Mouse (Mus musculus) liver, embryonic 12.5 days (tissue): ENCODE measurements around the gene Gm11992. TPM values are rescaled to one million over a fixed set of nuclear protein-coding genes. Genes with fewer than 3 reads are reported as not detected.

Experiments used
- ATAC-seq: fragments of 200-750 bp; cut with Nextera tagmentation; 2 replicates; pipeline ENCODE4 v1.8.0; 2017; ENCODE audit warnings: moderate number of reproducible peaks, mild to moderate bottlenecking, moderate library complexity
- H3K27ac ChIP-seq: fragments of 300-500 bp; sonication (generic); 2 replicates; pipeline ENCODE4 v1.5.1; 2016; ENCODE audit warnings: mild to moderate bottlenecking
- H3K27me3 ChIP-seq: fragments of 300-500 bp; sonication (generic); replicated peaks from 2 replicates; pipeline ENCODE4 v1.6.1; 2016; ENCODE audit warnings: mild to moderate bottlenecking, moderate library complexity
- H3K36me3 ChIP-seq: fragments of 300-500 bp; sonication (generic); 2 replicates; pipeline ENCODE4 v1.6.1; 2016; ENCODE audit warnings: mild to moderate bottlenecking, moderate library complexity
- H3K4me1 ChIP-seq: fragments of 300-500 bp; sonication (generic); 2 replicates; pipeline ENCODE4 v1.6.1; 2016
- H3K4me2 ChIP-seq: fragments of 300-500 bp; sonication (generic); 2 replicates; pipeline ENCODE4 v1.6.1; 2016; ENCODE audit warnings: mild to moderate bottlenecking, moderate library complexity
- H3K4me3 ChIP-seq: fragments of 300-500 bp; sonication (generic); 2 replicates; pipeline ENCODE4 v1.5.1; 2016; ENCODE audit warnings: mild to moderate bottlenecking, moderate library complexity
- H3K9ac ChIP-seq: fragments of 300-500 bp; sonication (generic); 2 replicates; pipeline ENCODE4 v1.6.1; 2016; ENCODE audit warnings: mild to moderate bottlenecking, moderate library complexity
- H3K9me3 ChIP-seq: fragments of 300-500 bp; sonication (generic); replicated peaks from 2 replicates; pipeline ENCODE4 v1.6.1; 2016; ENCODE audit warnings: mild to moderate bottlenecking, moderate library complexity
- WGBS: fragments of 180-500 bp; shearing (Covaris S2); methylation state at CpG from one replicate; pipeline ENCODE4 v1.1.7; 2016; ENCODE audit not compliant: insufficient replicate concordance; 5-methylcytosine and 5-hydroxymethylcytosine counted together
- polyA plus RNA-seq: library from polyadenylated mRNA; unstranded; fragments of >200 nt; fragmentation: Nextera tagmentation; extraction: Ambion mirVana; gene quantifications from 2 replicates; pipeline ENCODE4 v1.2.1, GENCODE M21; 2016

Gm11992 gene
- polyA plus RNA-seq: 0.17 and 0.23 TPM in 2 replicates

GRCm38 (mm10) chr11:9048011-9048702 lies at the start of gene Gm11992:
Gm11992 (plus strand) TSS chr11:9048594.
- 0 out of 2 replicates have a peak within 1 kb of the TSS, but pooled peaks have one; percentile 9 for H3K9ac ChIP-seq

DNA sequence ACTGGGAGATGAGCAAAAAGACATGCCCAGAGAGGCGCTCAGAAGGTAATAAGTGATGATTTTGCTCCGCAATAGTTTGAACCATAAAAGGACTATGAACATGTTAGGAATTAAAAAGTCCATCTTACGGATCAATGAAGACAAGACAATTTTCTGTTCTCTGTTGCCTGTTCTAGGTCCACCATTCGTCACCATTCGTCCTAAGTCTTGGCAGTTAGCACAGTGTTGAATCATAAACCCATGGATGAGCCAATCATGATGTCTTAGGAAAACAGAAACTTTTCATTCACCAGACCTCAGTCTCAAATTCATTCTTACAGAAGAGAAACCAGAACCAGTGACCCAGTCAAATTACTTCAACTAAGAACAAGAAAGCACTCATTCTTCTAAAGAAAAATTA lies 39.6 kb upstream of the Gm11992 start:
- H3K4me1 ChIP-seq: peaks cover 26% of the 10 kb centered on the region
- ATAC-seq: no peak
- no peak overlapping the region for H3K4me3 ChIP-seq
- 88% methylated on average over 5 of the region's 5 CpGs for WGBS
- H3K27me3 ChIP-seq: no peaks in the 10 kb centered on the region
- H3K9ac ChIP-seq: no peak overlapping the region
- no peaks in the 10 kb centered on the region for H3K9me3 ChIP-seq
- no peak overlapping the region for H3K4me2 ChIP-seq
- peaks cover 49% of the 10 kb centered on the region for H3K36me3 ChIP-seq
- H3K27ac ChIP-seq: no peak overlapping the region

More at GRCm38 (mm10) chr11:9048011-9048702, at the start of gene Gm11992:
- H3K4me3 ChIP-seq: peak within 1 kb of the TSS; percentile 48
- H3K9me3 ChIP-seq: no peaks in the 10 kb centered on the region
- WGBS: 3% methylated on average over 21 of the region's 21 CpGs
- H3K4me1 ChIP-seq: peaks cover 13% of the 10 kb centered on the region
- H3K36me3 ChIP-seq: no peaks in the 10 kb centered on the region
- ATAC-seq: peak; percentile 99
- H3K27ac ChIP-seq: no peak within 1 kb of the TSS
- peaks cover 22% of the 10 kb centered on the region for H3K27me3 ChIP-seq
- peak within 1 kb of the TSS; percentile 77 for H3K4me2 ChIP-seq

DNA sequence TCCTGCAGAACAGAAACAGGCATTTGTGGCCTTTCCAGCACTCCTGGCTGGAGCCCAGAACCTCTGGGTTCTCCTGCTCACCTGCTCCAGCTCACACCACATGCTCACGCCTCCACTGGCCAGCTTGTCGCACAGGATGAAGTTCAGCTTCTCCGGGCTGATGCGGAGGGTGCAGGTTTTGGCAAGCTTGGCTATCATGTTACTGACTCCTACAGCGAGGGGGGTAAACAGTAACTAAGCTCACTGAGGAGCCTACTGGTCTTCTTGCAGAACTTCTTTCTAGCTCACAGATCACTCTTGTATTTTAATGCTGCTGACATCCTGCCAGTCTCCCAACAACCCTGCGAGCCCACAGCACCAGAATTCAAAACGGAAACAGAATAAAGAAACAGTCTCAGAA lies 38.0 kb upstream of the Gm11992 start:
- peak overlapping the region; percentile 80 for H3K4me3 ChIP-seq
- H3K4me1 ChIP-seq: peaks cover 26% of the 10 kb centered on the region
- H3K27ac ChIP-seq: peak overlapping the region; percentile 82
- H3K9ac ChIP-seq: peak overlapping the region; percentile 87
- H3K27me3 ChIP-seq: no peaks in the 10 kb centered on the region
- under 1% methylated on average over 7 of the region's 7 CpGs for WGBS
- H3K36me3 ChIP-seq: peaks cover 33% of the 10 kb centered on the region
- H3K9me3 ChIP-seq: no peaks in the 10 kb centered on the region
- ATAC-seq: peak; percentile 73
- H3K4me2 ChIP-seq: peak overlapping the region; percentile 81

DNA sequence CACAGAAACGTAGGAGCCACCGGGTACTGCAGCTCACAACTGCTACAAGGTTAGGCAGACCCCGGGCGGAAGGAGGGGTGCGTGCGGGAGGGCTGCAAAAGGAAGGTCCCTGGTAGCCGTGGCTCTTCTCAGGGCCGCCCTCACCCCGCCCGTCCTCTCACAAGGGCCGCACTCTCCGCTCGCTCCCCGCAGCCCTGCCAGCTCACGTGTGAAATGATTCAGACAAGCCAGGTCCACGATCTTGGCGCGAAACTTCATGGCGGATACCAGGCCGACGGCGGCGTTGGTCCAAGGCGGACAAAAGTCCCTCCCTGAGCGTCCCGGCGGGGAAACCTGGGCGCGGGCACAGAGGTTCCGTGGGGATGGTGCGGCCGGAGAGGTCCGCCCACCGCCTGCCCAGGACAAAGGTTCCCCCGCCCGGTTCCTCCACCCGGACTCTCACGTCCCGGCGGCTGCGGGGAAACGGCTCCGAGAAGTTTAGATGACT lies 37.5 kb upstream of the Gm11992 start, which contains the start of gene Hus1:
Gene Hus1 (minus strand): TSS at position 339 of the 487 bp plus-strand sequence.
- Histone ChIP-seq H3K27me3 (0 out of 2 replicates have a peak, but pooled peaks cover 3% of the 10 kb centered on the region), H3K4me3 (peak within 1 kb of the TSS; percentile 80), H3K27ac (peak within 1 kb of the TSS; percentile 82), H3K9me3 (no peaks in the 10 kb centered on the region), H3K4me1 (peaks cover 26% of the 10 kb centered on the region), H3K4me2 (peak within 1 kb of the TSS; percentile 81), H3K36me3 (peaks cover 28% of the 10 kb centered on the region), H3K9ac (peak within 1 kb of the TSS; percentile 87)
- ATAC-seq: peak; percentile 96
- WGBS: 2% methylated on average over 43 of the region's 43 CpGs

DNA sequence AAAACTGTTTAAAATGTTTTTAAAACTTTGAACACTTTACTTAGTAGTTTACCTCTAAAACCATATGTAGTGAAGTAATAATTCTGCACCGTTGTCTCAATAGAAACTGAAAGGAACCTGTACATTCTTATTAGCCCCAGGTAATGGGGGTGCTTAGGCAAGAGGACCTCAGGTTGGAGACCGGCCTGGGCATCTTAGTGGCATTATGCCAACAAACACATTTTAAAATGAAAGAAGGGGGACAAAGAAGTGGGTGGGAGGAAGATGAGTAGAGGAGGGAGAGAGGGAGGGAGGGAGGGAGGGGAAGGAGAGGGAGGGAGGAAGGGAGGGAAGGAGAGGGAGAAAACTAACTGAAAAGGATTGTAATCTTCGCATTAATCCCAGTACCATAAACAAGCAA lies 37.0 kb upstream of the Gm11992 start:
- H3K4me1 ChIP-seq: peaks cover 26% of the 10 kb centered on the region
- H3K9ac ChIP-seq: peak overlapping the region; percentile 87
- peak; percentile 40 for ATAC-seq
- WGBS: 3% methylated on average over 3 of the region's 3 CpGs
- H3K4me3 ChIP-seq: peak overlapping the region; percentile 80
- H3K9me3 ChIP-seq: no peaks in the 10 kb centered on the region
- H3K36me3 ChIP-seq: peaks cover 24% of the 10 kb centered on the region
- no peak overlapping the region for H3K27ac ChIP-seq
- H3K27me3 ChIP-seq: 0 out of 2 replicates have a peak, but pooled peaks cover 3% of the 10 kb centered on the region
- peak overlapping the region; percentile 81 for H3K4me2 ChIP-seq

DNA sequence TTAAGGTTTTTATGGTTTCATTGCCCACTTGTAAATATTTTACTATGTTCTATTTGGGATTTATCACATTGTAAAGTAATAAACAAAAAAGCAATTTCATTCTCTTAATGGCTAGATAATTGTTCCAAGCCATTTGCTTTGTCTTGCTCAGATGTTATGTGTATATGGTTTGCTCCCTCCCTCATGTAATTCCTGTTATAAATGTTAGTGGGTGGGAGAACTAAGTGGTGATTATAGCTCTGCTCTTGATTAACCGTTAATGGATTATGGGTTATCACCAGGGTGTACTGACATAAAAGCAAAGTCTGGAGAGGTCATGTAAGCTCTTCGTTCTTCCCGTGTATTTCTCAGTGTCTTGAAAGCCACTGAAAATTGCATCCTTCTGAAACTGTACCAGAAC lies 33.7 kb upstream of the Gm11992 start:
- ATAC-seq: no peak
- H3K9ac ChIP-seq: no peak overlapping the region
- no peaks in the 10 kb centered on the region for H3K9me3 ChIP-seq
- peaks cover 12% of the 10 kb centered on the region for H3K4me1 ChIP-seq
- H3K27ac ChIP-seq: no peak overlapping the region
- H3K36me3 ChIP-seq: no peaks in the 10 kb centered on the region
- 0 out of 2 replicates have a peak, but pooled peaks cover 3% of the 10 kb centered on the region for H3K27me3 ChIP-seq
- 67% methylated on average over 3 of the region's 3 CpGs for WGBS
- no peak overlapping the region for H3K4me2 ChIP-seq
- no peak overlapping the region for H3K4me3 ChIP-seq

DNA sequence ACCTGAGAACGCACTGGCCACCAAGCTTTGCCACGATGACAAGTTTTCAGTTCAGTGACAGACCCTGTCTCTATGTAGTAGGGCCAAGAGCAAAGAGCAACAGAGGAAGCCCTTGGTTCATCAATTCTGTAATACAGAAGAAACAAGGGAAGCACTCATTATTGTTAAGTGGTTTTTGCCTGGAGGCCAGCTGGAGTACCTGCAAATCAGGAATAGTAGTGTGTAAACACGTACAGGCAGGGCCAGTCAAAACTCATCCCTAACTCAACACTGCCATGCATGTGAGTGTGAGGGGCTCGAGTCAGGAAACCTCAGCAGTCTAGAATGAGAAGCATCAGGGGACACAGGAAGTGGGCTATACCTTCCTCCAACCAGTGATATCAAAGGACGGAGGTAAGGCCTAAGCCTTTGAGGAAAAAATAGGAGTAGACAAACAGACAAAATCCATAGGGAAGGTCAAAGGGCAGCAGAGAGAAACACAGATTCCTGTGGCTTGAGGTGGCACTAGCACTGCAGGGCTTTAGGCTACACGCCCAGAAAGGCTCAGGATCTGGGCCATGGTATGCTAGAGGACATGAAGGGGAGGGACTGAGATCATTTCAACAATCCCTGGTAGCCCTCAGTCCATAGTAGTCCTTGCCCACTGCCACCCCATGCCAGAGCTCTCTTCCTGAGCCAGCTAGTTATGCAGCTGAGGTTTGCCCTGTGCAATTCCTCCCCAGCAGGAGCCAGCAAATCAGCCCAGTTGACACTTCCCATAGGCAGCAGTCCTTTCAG lies 29.7 kb upstream of the Gm11992 start:
- Histone ChIP-seq H3K27me3 (0 out of 2 replicates have a peak, but pooled peaks cover 3% of the 10 kb centered on the region), H3K36me3 (no peaks in the 10 kb centered on the region), H3K4me2 (no peak overlapping the region), H3K9me3 (no peaks in the 10 kb centered on the region), H3K27ac (no peak overlapping the region), H3K4me1 (no peaks in the 10 kb centered on the region), H3K9ac (no peak overlapping the region), H3K4me3 (no peak overlapping the region)
- 53% methylated on average over 6 of the region's 6 CpGs for WGBS
- ATAC-seq: peak; percentile 47

DNA sequence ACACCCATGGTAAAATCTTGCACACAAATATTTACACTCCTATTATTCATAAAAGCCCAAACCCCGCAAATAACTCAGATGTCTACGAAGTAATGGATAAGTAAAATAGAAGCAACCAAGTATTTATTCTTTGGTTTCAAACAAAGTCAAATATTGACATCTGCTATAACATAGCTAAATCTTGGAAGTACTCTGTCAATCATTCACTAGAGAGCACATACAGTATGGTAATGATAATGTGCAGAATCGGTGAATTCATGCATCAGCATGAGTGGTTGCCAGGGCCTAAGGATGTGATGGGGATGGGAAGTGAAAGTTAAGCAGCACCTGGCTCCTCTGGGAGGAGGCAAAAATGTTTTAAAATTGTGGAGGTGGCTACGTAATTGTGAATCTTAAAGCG lies 28.2 kb upstream of the Gm11992 start:
- H3K4me3 ChIP-seq: no peak overlapping the region
- no peaks in the 10 kb centered on the region for H3K9me3 ChIP-seq
- no peaks in the 10 kb centered on the region for H3K4me1 ChIP-seq
- no peak for ATAC-seq
- no peaks in the 10 kb centered on the region for H3K36me3 ChIP-seq
- no peak overlapping the region for H3K27ac ChIP-seq
- no peak overlapping the region for H3K4me2 ChIP-seq
- H3K27me3 ChIP-seq: 0 out of 2 replicates have a peak, but pooled peaks cover 3% of the 10 kb centered on the region
- 81% methylated on average over 5 of the region's 5 CpGs for whole genome bisulfite sequencing
- H3K9ac ChIP-seq: no peak overlapping the region

- Histone ChIP-seq H3K4me2 (no peak overlapping the region), H3K36me3 (no peaks in the 10 kb centered on the region), H3K9me3 (no peaks in the 10 kb centered on the region), H3K27me3 (no peaks in the 10 kb centered on the region), H3K9ac (no peak overlapping the region), H3K27ac (no peak overlapping the region), H3K4me3 (no peak overlapping the region), H3K4me1 (no peaks in the 10 kb centered on the region)
- ATAC-seq: no peak
- WGBS: 60% methylated on average over 7 of the region's 7 CpGs
These were observed 23.6 kb upstream of the Gm11992 start for GRCm38 (mm10) chr11:9024782-9025181.

GRCm38 (mm10) chr11:9025211-9025610 lies 23.2 kb upstream of the Gm11992 start:
- Histone ChIP-seq H3K9me3 (no peaks in the 10 kb centered on the region), H3K4me1 (no peaks in the 10 kb centered on the region), H3K9ac (no peak overlapping the region), H3K27me3 (no peaks in the 10 kb centered on the region), H3K4me3 (no peak overlapping the region), H3K36me3 (no peaks in the 10 kb centered on the region), H3K4me2 (no peak overlapping the region), H3K27ac (no peak overlapping the region)
- 65% methylated on average over 3 of the region's 3 CpGs for WGBS
- no peak for ATAC-seq

GRCm38 (mm10) chr11:9031530-9031929 lies 16.9 kb upstream of the Gm11992 start:
- no peak for ATAC-seq
- H3K36me3 ChIP-seq: no peaks in the 10 kb centered on the region
- no peaks in the 10 kb centered on the region for H3K27me3 ChIP-seq
- no peak overlapping the region for H3K4me2 ChIP-seq
- H3K27ac ChIP-seq: no peak overlapping the region
- WGBS: 58% methylated on average over 2 of the region's 2 CpGs
- no peaks in the 10 kb centered on the region for H3K4me1 ChIP-seq
- no peak overlapping the region for H3K4me3 ChIP-seq
- H3K9ac ChIP-seq: no peak overlapping the region
- H3K9me3 ChIP-seq: no peaks in the 10 kb centered on the region

GRCm38 (mm10) chr11:9046546-9046945 lies 1.8 kb upstream of the Gm11992 start:
- Histone ChIP-seq H3K9me3 (no peaks in the 10 kb centered on the region), H3K4me3 (no peak overlapping the region), H3K4me1 (peaks cover 13% of the 10 kb centered on the region), H3K9ac (no peak overlapping the region), H3K36me3 (no peaks in the 10 kb centered on the region), H3K27ac (no peak overlapping the region), H3K27me3 (peaks cover 22% of the 10 kb centered on the region), H3K4me2 (no peak overlapping the region)
- WGBS: 59% methylated on average over 2 of the region's 2 CpGs
- no peak for ATAC-seq
